Mouse (Mus musculus) cerebral cortex, adult 2 months (tissue): Measurements from ENCODE around the gene Olfr884.

Experiments used
- WGBS: fragments of 180-500 bp; shearing (Covaris S2); methylation state at CpG from one replicate; pipeline ENCODE4 v1.1.7; 2018; 5-methylcytosine and 5-hydroxymethylcytosine counted together

Gene Olfr884

DNA sequence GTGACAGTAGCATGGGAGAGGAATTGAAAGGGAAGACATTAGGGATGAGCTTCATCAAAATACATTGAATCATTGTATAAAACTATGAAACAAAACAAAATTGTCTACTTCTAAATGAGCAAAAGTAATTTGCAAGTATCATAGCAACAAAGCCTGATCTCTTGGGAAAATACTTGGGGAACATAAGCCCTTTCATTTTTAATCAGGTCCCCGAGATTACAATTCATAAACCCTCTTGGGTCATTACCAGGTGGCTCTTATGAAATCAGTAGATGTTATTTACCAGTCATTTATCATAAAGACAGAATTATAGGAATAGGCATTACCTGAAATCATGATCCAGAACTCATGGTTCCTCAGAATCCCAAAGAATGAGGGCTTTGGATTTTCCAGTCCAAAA, at the start of gene Olfr884:
Gene Olfr884, plus strand, starts transcription at position 301 of the 400 bp plus-strand sequence.
- WGBS: 60% methylated on average over 1 of the region's 1 CpGs

DNA sequence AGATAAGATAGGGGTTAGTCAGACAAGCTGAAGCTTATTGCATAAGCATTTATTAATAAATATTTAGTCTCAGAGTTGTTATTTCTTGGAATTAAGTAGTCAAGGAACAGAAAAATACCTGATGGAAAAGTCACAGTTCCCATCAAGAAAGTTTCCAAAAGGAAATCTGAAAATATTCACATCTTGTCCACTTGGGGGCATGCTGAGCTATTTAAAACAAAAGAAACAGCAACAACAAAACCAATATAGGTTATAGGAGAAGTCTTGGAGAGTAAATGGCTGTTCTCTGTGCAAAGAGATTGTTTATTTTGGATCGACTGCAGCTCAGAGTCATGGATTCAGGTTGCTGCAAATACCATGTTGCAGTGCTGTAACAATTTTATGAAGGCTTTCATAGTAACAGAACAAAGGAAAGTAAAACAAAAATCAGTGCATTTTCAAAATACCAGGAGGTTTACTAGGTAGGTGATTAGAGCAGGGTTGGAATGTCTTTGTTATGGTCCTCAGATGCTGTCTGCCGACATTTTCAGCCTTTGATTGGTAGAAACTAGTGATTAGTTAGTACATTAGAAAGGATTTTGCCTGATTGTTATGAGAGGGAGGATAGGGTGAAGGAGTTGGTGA, 47.7 kb upstream of the Olfr884 start:
- WGBS: 40% methylated on average over 2 of the region's 2 CpGs

DNA sequence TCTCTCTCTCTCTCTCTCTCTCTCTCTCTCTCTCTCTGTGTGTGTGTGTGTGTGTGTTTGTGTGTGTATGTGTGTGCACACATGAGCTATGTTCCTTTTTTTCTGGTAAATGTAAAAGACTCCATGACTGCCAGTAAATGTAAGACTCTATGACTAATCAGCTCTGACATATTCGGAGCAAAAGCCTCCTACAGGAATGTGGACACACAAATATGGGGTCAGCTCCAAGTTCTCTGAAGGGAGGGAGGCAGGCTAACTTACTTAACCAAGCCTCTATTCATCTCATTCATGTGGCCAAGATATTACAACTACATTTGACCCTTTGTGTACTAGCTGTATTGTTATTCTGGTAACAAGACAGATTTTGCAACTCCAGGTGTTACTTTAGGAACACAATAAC, 46.3 kb upstream of the Olfr884 start:
- 41% methylated on average over 1 of the region's 1 CpGs for WGBS

DNA sequence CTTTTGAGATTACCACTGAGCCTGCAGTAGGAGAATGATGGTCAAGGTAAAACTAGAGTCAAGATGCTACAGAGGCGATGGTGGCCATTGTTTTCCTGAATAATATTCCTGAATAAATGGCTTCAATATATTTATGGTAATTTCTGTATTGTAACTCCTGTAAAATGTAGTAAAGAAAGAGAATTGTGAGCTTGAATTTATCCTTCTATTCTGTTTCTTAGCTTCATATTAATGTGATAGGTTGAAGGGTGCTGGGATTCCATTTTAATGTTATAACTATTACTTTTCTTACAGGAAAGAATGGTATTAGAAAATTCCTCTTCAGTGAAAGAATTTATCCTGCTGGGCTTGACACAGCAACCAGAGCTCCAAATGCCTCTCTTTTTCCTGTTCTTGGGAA, 20.8 kb upstream of the Olfr884 start, which contains the start of gene Olfr883:
Gene Olfr883, plus strand, starts transcription at position 301 of the 400 bp plus-strand sequence.
- WGBS: 83% methylated on average over 1 of the region's 1 CpGs

DNA sequence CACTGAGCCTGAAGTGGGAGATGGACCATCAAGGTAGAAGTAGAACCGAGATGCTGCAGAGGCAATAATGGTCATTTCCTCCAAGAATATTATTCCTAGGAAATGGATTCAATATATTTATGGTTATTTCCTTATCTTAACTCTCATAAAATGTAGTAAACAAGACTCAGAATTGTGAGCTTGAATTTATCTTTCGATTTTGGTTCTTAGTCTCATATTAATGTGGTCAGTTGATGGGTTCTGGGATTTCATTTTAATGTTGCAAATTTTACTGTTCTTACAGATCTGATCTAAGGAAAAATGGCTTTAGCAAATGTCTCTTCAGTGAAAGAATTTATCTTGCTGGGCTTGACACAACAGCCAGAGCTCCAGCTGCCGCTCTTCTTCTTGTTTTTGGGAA, 14.7 kb downstream of the Olfr884 start, which contains the start of gene Olfr885:
Gene Olfr885, plus strand, starts transcription at position 301 of the 400 bp plus-strand sequence.
- WGBS: 84% methylated on average over 3 of the region's 3 CpGs

DNA sequence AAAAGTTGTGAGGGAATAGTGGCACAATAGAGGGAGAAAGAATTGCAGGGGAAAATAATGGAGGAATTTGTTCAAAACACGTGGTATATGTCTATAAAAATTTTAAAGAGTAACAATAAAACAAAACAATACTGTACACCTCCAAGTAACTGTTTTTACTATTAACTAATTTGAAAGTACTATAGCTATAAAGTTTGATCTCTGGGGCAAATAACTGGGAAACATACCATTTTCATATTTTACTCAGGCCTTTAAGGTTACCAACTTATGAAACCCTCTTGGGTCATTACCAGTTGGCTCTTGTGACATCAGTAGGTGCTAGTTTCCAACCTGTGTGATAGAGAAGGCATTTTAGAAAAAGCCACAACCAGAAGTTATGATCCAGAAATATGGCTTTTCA, 37.4 kb downstream of the Olfr884 start, which contains the start of gene Olfr887:
Gene Olfr887, plus strand, starts transcription at position 301 of the 400 bp plus-strand sequence.
- WGBS: 72% methylated on average over 1 of the region's 1 CpGs
